Mouse (Mus musculus) A20 (cell line): ENCODE results near the gene Tulp4.

Experiments
- DNase-seq: peaks from one replicate; pipeline ENCODE4 v3.0.0-alpha.2; 2011; ENCODE audit warnings: low read depth, low spot score

Tulp4 gene

DNA sequence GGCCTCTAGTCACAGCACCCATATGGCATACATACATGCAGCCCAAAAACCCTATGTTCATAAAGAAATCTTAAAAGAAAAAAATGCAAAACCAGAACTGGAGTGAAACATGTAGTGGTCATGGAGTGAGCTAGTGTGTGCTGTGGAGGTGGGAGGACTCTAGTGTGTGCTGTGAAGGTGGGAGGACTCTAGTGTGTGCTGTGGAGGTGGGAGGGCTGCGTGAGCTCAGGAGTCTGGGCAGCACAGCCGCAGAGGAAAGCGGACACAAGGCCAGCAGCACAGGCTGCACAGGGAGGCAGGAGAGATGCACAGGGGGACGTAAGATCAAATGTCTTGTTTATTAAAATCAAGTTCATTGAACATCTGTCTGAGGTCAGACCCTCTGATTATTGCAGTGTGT lies 17.5 kb downstream of the Tulp4 start:
- DNase-seq = no peak

DNA sequence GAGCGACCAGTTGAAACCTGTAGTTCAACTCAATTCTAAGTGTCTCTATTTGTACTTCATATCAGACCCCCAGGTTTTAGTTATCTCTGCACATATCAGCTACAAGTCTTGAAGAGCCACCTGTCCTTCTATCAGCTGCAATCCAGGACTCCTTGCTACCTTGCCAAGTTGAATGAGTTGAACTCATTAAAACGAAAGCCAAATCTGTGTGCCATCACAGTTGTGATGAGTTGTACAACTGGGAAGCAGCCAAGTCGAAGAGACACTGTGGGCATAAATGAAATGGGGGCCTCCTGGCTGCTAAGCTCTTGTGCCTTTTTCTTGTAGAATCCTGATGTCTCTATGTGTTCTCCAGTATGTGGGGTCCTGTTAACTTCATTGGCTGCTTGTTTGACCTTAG lies 19.2 kb downstream of the Tulp4 start:
- DNase-seq = no peak

DNA sequence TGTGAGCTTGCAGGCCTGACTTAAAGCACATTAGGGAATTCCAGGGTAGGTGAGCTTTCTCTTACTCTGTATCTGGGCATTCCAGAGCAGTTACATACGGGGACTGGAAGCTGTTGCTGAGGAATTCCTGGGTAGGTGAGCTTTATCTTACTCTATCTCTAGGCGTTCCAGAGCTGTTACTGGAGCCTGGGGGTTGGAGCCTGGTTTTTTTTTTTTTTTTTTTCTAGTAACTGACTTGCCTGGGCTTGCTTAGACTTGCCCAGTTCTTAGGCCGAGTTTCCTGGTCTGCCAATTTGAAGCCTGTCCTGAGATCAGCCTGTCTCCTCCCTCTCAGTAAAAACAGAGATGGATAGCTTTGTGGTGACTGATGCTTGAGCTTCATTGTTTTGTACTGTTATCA lies 21.8 kb downstream of the Tulp4 start:
- DNase-seq = no peak

DNA sequence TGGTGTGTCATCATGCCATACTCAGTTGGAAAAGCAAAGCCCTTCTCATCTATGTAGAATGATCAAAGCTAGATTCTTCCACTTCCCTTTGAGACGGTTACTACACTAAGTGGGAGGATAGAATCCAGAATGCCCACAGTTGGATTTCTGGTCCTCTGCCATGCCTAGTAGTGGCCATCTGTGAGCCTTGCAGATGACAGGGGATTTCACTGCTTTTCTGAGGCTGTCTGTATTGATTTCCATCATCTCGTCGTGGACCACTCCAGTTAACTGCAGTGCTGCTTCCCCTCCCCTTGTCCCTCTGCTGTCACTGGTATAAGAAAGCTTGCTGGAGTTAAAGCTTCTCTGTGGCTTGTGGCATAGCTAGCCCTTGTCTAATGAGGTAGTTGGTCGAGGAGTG lies 23.1 kb downstream of the Tulp4 start:
- DNase-seq = no peak

DNA sequence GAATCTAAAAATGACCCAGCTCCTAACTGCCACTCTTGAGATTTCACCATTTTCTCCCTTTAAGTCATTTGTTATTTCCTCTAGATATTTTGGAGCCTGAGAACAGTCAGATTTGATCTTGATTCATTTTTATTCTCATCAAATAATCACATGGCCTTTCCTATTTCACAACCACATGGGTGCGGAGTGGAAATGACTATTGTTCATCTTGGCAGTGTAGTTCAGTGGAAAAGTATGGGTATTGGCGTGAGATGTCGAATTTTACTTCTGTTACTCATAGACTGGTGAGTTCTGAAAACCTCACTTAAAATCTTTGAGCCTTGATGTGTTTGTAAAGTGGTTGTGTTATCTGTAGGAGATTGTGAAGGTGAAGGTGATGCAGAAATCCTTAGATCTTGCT lies 24.8 kb downstream of the Tulp4 start:
- no peak for DNase-seq

DNA sequence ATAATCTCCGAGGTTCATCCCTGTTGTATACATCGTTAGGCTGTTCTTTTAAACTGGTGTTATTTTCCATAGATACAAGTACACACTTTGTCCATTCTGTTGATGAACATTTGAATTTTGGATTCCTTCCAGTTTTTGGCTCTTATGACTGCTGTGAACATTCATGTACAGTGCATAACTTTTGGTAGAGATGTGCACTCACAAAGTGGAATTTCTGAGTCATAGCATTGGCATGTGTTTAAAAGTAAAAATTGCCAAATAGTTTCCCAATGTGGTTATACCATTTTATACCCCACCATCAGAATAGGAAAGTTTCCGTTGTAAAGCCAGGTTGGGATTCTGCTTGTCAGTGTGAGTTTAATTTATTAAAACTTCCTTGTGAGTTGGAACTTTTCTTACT lies 34.6 kb downstream of the Tulp4 start:
- DNase-seq = no peak

DNA sequence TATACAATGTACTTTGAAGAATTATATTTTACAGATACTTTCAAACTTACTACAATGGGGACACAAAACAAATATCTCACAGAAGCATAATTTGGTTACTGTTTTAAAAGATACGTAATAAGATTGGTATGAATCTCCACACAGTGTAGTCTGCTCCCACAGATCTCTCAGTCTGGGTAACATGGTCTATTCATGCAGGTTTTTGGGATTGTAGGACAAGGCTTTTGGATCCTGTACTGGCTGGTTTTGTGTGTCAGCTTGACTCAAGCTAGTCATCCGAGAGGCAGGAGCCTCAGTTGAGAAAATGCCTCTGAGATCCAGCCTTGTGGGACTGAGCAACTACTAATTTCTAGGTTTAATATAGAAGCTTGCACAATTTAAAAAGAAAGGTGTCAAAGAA lies 35.1 kb downstream of the Tulp4 start:
- DNase-seq = no peak

DNA sequence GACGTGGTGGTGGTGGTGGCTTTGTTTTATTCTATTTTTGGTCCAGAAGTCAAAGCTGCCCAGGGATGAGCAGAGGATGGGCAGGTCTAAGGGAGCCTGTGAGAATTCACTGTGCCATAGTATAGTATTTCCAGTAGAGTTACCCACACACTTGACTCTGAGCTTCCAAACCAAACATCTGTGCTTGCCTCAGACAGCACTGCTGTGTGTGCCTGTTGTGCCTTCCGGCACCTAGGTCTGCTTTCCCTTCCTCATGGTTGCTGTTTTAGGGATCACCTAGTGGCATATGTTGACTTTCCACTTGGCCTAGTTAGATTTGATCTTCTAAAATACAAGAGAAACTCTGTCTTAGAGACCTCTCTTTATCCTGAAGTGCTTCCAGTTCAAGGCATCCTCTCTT lies 39.0 kb downstream of the Tulp4 start:
- no peak for DNase-seq

DNA sequence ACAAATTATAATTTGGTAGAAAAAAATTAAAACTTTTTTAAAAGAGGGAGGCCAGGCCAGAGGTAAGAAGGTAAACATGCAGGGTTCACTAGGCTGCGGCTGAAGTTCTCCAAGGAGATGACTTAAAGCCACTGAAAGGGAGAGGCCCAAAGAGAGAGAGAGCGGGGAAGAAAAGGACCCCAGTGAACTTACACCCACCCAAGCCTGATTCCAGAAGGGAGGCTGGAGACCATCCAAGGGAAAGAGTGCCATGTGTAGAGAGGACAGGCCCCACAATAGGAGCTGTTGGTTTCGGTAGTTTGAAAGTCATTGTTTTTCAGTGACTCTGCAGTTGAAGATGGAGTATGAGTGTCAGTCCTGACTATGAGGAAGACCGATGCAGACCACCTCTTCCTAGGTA lies 46.7 kb downstream of the Tulp4 start:
- DNase-seq = no peak

DNA sequence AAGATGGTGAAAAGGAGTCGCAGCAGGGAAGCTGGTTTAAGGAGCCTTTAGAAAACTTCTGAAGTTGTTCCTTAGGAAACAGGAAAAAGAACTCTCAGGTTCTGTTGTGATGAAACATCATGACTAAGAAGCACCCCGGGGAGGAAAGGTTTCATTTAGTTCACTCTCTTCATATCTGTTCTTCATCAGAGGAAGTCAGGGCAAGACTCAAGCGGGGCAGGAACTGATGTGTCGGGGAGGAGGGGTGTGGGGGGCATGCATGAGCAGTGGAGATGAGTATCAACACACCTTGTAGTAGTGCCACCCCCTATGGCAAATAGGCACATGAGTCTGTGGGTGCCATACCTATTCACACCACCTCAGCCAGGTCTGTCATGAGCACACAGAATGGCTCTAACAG lies 47.3 kb downstream of the Tulp4 start:
- DNase-seq = no peak

DNA sequence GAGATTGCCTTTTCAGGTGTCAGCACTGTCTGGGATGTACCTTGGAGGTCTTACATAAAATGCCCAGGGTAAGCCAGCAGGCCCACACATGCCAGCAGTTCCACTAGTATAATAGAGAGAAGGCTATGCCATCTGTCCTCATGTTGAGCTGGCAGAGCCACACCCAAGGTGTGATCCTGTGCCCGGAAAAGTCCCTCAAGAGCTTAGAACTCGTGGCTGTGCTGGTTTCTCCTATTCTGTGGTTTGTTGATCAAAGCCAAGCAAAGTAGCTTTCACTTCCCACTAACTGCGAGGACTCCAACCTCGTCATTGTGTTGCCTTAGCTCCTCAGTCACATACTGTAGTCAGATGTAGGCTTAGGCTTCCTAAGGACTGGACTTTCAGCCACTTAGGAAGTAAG lies 48.1 kb downstream of the Tulp4 start:
- DNase-seq = peak; percentile 38

DNA sequence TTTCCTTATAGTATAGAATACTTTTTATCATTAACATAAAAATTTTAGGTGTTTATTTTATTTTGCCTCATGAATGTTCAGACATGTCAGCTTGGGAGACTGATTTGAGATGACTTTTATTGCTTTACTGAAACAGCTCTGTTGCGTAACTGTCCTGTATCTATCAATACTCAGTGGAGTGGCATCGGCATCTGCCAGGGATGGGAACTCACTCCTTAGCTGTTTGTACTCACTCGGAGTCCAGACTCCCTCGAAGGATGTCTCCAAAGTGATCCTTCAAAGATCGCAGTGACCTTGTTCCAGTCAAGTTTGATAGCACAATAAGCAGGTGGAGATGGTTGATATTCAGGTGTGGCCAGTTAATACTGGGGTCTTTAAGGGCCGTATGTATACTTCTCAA lies 54.3 kb downstream of the Tulp4 start:
- no peak for DNase-seq

DNA sequence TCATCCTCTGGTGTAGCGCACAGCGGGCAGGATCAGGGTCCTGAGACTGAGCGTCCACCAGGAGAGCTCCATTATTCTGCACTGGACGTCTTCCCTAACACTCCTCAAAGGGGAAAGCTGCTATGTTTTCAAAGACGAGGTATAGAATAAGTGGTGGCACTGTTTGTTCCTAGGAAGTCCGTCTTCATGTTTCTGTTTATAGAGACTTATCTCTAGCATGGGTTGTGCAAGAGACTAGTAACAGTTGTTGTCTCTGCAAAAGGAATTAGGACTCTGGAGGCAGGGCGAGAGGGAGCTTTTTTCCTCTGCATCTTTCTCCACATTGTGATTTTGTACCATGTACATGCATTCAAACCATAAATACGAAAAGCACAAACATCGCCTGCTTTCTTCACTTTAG lies 55.7 kb downstream of the Tulp4 start:
- no peak for DNase-seq

DNA sequence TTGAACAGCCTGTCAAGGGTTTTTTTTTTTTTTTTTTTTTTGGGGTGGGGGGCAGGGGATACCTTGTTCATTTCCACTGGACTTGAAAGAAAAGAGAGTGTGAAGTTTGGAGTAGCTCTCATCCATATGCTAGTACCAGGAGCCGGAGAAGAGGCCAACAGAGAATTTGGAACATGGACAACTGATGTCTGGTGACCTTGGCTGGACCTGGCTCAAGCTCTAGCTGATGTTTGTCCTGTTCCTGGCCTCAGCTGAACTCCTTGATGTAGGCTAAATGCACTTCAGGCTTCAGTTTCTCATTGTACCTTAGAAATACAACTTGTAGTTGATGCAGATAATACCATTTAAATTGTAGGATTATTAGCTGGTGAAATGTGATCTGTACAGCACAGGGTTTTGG lies 56.5 kb downstream of the Tulp4 start:
- DNase-seq = no peak

DNA sequence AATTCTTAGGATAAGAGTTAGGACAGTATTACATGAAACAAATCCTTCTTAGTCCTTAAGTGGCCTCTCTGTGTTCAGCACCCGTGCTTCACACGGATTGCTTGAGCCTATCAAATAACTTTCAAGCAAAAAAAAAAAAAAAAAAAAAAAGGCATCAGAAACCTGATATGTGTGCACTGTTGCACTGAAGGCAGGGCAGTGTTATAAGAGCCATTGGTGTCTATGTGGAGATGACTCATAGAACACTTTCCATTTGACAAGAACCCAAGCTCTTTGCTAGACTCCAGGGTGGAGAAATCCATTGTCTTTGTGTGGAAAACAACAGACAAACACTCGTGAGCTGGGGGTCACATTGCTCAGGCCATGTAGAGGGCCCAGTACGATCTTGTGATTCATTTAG lies 58.7 kb downstream of the Tulp4 start:
- no peak for DNase-seq

DNA sequence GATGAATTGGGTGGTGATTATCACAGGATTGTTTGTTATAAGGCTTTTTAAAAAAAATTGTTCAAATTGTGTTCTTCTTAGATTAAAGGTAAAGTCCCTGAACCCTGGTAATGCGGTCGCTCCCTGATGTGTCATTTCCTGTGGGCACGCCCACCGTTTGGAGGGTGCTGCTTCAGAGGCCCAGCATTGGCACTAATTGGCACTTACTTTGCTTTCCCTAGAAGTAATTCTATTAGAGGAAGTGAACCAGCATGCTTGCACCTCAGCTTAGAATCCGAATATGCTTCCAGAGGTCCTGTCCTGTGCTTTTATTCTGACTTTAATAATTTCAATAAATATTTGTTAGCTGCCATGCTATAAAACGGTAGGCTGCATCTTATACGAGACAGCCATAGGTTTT lies 66.2 kb downstream of the Tulp4 start:
- peak; percentile 68 for DNase-seq

DNA sequence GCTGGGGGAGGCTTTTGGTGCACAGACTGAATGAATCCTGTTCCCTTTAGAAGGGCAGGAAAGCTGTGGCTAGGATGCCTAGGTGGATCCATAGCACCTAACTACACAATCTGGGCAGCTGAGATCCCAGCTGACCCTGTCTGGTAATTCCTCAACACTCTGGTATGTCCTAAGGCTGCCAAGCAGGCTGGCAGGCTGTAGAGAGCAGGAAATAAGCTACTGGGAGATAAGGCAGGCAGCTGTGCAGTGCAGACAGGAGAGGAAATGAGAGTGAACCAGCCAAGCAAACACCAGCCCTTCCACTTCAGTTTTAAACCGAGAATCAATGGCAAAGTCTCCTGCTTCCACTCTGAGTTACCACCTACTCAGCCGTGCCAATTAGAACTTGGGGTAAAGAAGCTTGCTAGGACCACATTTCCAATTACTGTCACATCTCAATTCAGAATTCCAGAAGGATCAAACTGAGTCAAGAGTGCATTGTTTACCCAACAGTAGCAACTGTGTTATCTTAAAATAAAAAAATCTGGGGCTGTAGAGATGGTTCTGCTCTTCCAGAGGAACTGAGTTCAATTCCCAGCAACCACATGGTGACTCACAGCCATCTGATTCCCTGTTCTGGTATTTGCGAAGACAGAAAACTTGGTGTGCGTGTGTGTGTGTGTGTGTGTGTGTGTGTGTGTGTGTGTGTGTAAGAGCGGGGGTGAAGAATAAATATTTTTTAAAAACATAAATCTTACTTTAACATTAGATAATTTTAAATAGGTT lies 66.9 kb downstream of the Tulp4 start:
- DNase-seq = peak; percentile 75

DNA sequence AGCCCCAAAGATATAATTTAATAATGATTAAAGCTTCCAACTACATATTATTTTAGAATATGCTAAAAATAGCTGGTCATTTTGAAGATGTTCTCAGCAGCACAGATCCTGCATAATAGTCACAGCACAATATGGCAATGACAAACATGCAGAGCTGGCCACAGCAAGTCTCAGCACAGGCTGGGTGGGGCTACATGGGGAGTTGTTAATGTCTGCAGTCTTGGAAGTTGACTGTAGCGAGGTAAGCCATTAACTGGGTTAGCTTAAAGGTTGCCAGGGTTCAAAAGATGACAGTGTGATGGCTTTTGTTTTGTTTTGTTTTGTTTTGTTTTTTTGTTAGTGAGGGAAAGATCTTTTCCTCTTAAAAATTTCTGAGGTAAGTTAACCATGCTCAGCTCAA lies 68.3 kb downstream of the Tulp4 start:
- DNase-seq = no peak

DNA sequence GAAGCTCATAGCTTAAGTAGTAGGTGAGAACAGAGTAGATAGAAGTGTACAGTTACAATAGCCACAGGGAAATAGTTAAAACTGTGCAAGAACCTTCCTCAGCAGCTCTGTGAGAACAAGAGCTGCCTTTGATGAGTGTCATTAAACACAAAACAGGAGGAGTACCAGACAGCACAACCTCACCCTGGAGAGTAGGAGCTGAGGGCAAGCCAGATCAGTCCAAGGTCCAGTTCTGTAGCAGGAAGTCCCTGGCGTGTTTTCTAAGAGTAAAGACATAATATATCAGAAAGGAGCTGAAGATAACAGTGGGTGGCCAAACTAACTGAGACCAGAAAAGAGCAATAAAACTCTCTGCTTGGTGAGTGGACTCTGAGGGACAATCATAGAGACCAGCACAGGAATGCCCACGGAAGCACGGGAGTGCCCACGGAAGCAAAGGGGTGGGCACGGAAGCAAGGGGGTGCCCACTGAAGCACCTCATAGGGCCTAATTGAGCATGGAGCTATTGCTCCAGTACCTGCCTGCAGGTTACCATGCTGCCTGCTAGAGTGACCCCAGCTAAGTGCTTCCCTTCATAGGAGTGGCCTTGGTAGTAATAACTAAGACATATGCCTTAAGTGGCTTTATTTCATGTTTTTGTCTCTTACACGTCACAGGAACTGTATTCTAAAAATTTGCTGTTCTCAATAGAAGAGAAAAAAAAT lies 72.5 kb downstream of the Tulp4 start:
- DNase-seq = no peak

DNA sequence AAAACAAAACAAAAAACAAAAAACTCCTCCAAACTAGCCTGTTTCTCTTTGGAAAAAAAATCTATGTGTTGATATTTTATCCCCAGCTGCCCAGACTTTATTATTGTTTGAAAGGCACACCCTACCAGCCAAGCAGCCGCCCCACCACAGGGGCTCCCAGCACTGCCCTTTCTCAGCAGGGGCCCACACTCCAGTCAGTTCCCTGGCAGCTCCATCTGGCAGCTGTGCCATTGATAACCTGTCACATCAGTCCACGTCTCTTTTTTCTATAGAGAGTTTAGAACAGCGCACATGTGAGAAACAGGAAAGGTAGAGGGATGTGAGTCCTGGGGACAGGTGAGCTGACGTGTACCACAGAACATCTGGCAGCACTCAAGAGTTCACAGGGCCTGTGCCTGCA lies 73.2 kb downstream of the Tulp4 start:
- DNase-seq = peak; percentile 5

DNA sequence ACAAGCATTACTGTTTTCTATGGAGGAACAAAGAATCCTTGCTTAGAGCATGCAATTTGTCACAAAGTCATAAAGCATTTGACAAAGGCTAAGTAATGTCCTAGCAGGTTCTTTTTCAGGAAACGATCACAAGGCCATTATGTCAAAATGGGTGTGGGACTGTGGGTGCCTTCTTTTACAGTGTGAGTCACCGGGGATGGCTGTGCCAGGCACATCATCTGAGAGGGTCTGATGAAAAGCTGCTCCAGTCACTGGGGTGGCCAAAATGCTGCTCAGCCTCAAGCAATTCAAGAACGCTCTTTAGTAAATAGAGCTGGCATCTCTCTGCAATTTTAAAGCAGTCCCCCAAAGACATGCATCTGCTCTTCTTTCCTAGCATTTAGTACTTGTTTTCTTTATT lies 74.2 kb downstream of the Tulp4 start:
- DNase-seq = no peak

DNA sequence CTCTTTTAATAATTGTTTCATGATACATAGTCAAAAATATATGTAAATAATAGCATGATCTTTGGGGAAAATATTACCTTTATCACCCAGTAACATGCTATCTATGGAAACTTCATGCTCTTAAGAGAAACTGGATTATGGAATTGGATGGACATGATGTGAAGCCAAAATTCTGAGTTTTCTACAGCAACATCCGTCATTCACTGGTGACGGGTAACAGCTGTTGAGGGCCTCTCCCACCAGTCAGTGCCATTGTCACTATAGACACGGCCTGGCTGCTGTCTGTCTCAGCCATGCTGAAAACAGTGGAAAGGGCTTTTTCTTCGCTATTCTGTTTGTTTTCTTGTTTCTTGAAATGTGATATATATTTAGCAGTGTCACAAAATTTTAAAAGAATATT lies 76.5 kb downstream of the Tulp4 start:
- DNase-seq = no peak

DNA sequence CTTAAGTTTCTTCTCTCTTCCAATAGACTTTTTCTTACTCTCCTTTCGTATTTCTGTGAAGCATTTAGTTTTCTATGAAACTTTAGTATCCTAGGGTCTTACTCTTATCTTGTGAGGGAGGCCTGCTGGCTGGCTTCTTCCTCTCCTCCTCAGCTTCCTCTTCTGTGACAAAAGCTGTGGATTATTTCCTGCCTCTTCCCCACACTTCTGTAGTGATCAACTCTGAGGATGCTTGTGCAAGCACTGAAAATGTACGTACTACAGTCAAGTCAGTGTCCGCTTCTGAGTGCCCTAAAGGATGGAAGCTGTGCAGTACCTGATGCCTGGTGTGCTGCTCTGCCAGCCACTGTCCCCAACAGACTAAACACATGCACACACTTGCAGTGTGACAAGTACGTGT lies 80.4 kb downstream of the Tulp4 start:
- DNase-seq = no peak

DNA sequence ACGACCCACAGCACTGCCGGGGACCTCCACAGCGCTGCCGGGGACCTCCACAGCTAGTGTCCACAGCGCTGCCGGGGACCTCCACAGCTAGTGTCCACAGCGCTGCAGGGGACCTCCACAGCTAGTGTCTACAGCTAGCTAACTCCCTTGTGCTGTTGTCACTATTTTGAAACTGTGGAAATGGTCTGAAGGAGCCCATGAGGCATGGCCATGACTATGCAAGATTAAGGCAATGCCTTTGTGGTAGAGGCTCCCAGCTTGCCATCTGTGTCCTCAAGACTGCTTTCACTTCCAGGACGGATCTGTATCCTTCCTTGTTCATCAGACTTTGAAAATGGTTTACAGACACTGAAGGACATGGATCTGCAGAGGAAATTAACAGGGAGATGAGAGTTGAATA lies 80.9 kb downstream of the Tulp4 start:
- no peak for DNase-seq
